Mouse (Mus musculus): ENCODE results near the gene Ap1s3.

DNA sequence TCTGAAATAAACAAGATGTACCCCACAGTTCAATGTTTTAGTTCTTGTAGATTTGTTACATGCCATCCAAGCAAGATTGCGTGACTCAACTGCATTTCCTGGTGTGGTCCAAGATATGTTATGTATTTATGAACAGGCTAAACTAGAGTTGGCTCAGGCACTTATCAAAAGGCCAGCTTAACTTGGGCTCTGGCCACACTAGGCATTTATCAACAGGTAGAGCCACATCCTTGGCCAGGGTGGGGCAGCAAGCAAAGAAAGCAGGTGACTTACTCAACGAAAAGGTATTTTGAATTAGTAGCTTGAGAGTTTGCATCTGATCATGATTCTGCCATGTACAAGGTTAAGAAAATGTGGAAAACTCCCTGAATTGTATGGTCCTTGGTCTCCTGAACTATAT lies 34.0 kb downstream of the Ap1s3 start:
- TF ChIP-seq CTCF (IDR thresholded peaks at IDR 0.05; ENCODE audit: extremely low read depth, insufficient read length, insufficient replicate concordance, low read depth, low read length) (no peak), POLR2A (IDR thresholded peaks at IDR 0.05; ENCODE audit: low read depth, low read length) (no peak)
